Mouse (Mus musculus) CD4-positive helper T cell, adult 2 months (primary cell): Measurements from ENCODE around the gene Art2b.
A peak's percentile ranks its signal among the peaks of the same experiment; 100 is the strongest.
"Not testable (repeated sequence)": the region's sequence is repeated elsewhere in the genome, so short reads cannot be mapped to it uniquely, and the experiment has no call there.

Experiments used
- DNase-seq: peaks from one replicate; pipeline ENCODE4 v3.0.0-alpha.2; 2012; ENCODE audit warnings: low read depth, missing footprints, low spot score

The Art2b gene

GRCm38 (mm10) chr7:101564086-101564485 is 21.3 kb downstream of the Art2b start:
- DNase-seq = no peak

GRCm38 (mm10) chr7:101559393-101559792 is 26.0 kb downstream of the Art2b start:
- not testable (repeated sequence) for DNase-seq

GRCm38 (mm10) chr7:101557391-101557790 is 28.0 kb downstream of the Art2b start:
- no peak for DNase-seq

- peak; percentile 80 for DNase-seq
Observed at GRCm38 (mm10) chr7:101555473-101555872, 29.9 kb downstream of the Art2b start.

- DNase-seq = peak; percentile 14
Observed at GRCm38 (mm10) chr7:101551530-101551929, 33.9 kb downstream of the Art2b start.

GRCm38 (mm10) chr7:101550686-101551485 is 34.5 kb downstream of the Art2b start:
- peak; percentile 60 for DNase-seq

GRCm38 (mm10) chr7:101549266-101549665 is 36.1 kb downstream of the Art2b start:
- no peak for DNase-seq

- DNase-seq = peak; percentile 69
Observed at GRCm38 (mm10) chr7:101547651-101548050, 37.7 kb downstream of the Art2b start.

- no peak for DNase-seq
Observed at GRCm38 (mm10) chr7:101541734-101542133, 43.7 kb downstream of the Art2b start.

- DNase-seq = peak; percentile 78
Observed at GRCm38 (mm10) chr7:101541132-101541531, 44.3 kb downstream of the Art2b start.

GRCm38 (mm10) chr7:101540684-101541083 is 44.7 kb downstream of the Art2b start:
- DNase-seq = peak; percentile 50

- no peak for DNase-seq
Observed at GRCm38 (mm10) chr7:101539774-101540173, 45.6 kb downstream of the Art2b start.

GRCm38 (mm10) chr7:101538141-101538933 is 47.1 kb downstream of the Art2b start:
- peak; percentile 85 for DNase-seq

GRCm38 (mm10) chr7:101537541-101537940 is 47.9 kb downstream of the Art2b start:
- DNase-seq = peak; percentile 61

GRCm38 (mm10) chr7:101535517-101535916 is 49.9 kb downstream of the Art2b start:
- DNase-seq = no peak

- DNase-seq = no peak
Observed at GRCm38 (mm10) chr7:101535102-101535501, 50.3 kb downstream of the Art2b start.

- DNase-seq = no peak
Observed at GRCm38 (mm10) chr7:101534428-101534827, 51.0 kb downstream of the Art2b start.
